Mouse (Mus musculus) natural killer cell, adult 2 months (primary cell): ENCODE results near the gene Mn1.

Source experiments
- DNase-seq, 2 experiments: peaks; one replicate each; pipeline ENCODE4 v3.0.0; 2022; ENCODE audit warnings: low spot score in 2 of 2

Gene Mn1

GRCm38 (mm10) chr5:111409412-111410044 lies 7.6 kb upstream of the Mn1 start:
- DNase-seq = no peak

- no peak for DNase-seq
Measured at GRCm38 (mm10) chr5:111410665-111411064, 6.5 kb upstream of the Mn1 start.

- DNase-seq = peak; percentile 25 to 57
Measured at GRCm38 (mm10) chr5:111414192-111414591, 3.0 kb upstream of the Mn1 start.

GRCm38 (mm10) chr5:111414770-111415249 lies 2.4 kb upstream of the Mn1 start:
- no peak for DNase-seq

- no peak for DNase-seq
Measured at GRCm38 (mm10) chr5:111415575-111415974, 1.6 kb upstream of the Mn1 start.

GRCm38 (mm10) chr5:111416048-111416447 lies 1.1 kb upstream of the Mn1 start:
- DNase-seq = no peak

- no peak for DNase-seq
Measured at GRCm38 (mm10) chr5:111417378-111418131, 393 bp downstream of the Mn1 start.

- DNase-seq = no peak
Measured at GRCm38 (mm10) chr5:111418202-111419120, 1.3 kb downstream of the Mn1 start.

GRCm38 (mm10) chr5:111419121-111419881 lies 2.1 kb downstream of the Mn1 start:
- no peak for DNase-seq

- no peak for DNase-seq
Measured at GRCm38 (mm10) chr5:111420011-111420691, 3.0 kb downstream of the Mn1 start.

- no peak for DNase-seq
Measured at GRCm38 (mm10) chr5:111420896-111421295, 3.7 kb downstream of the Mn1 start.

GRCm38 (mm10) chr5:111421424-111421823 lies 4.3 kb downstream of the Mn1 start:
- DNase-seq = no peak

- no peak for DNase-seq
Measured at GRCm38 (mm10) chr5:111422058-111422800, 5.1 kb downstream of the Mn1 start.

- no peak for DNase-seq
Measured at GRCm38 (mm10) chr5:111423011-111423410, 5.8 kb downstream of the Mn1 start.

- no peak for DNase-seq
Measured at GRCm38 (mm10) chr5:111423616-111424015, 6.5 kb downstream of the Mn1 start.

GRCm38 (mm10) chr5:111425813-111426212 lies 8.7 kb downstream of the Mn1 start:
- DNase-seq = no peak

GRCm38 (mm10) chr5:111426249-111426648 lies 9.1 kb downstream of the Mn1 start:
- no peak for DNase-seq

GRCm38 (mm10) chr5:111428882-111429281 lies 11.7 kb downstream of the Mn1 start:
- DNase-seq = no peak

- no peak for DNase-seq
Measured at GRCm38 (mm10) chr5:111429726-111430125, 12.6 kb downstream of the Mn1 start.
